In the genomic region with DNA sequence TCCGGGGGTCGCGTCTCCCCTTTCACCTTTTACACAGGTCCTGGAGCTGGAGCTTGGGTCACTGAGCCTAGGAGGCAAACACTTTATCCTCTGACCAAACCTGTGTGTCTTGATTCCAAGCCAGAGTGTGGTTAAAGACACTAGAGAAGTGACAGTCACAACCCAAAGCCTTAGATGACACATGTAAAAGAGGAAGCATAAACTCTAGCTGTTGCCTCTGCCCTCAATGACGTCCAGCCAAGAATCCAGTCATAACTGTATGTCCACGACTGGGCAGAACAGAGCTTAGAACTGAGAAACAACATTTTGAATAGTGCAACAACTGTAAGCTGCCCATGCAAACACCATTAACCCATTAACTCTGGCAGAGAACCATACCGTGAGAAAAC, we compare ENCODE assay signal across 17 mouse cellular contexts.
DNase-seq lines count a peak whose midpoint lies in the region; ATAC-seq and TF ChIP-seq lines count a peak whose summit lies in the region.
"Had no signal": no experiment of that assay in that cellular context is flagged by ENCODE, and none has a peak within 500 bp of the region (broad histone marks: within the 10 kb centered on the region; RNA-seq: fewer than 3 reads in every experiment).

No protein-coding gene starts in this region.

- H3K36me3 ChIP-seq in CH12.LX (replicated peaks in 1 of 2; ENCODE audit: control insufficient read depth in 1 of 2, insufficient read depth in 1 of 2, low read length in 1 of 2) (peaks cover 0 to 11% of the 10 kb centered on the region in 2 experiments), macrophage (ENCODE audit: inconsistent target) (no peaks in the 10 kb centered on the region)
- H3K36me3 ChIP-seq in kidney, embryonic 14.5 days (ENCODE audit: control insufficient read depth, insufficient read depth, low read length): no peaks in the 10 kb centered on the region
- H3K36me3 ChIP-seq: forebrain, embryonic 15.5 days; midbrain, embryonic 12.5 days; neural tube, embryonic 12.5 days had no signal

- dilution Hi-C loops in CH12.LX (cut with MboI; ENCODE audit: extremely low pct_ligation_motif_present, extremely low pct_unique_long_range_greater_than_20kb, low sequenced_read_pairs): no loop called here

- peak; percentile 44 for DNase-seq in kidney, adult 11 months
- no peak for DNase-seq in kidney, adult 18-20 months
- DNase-seq in CH12.LX (ENCODE audit: extremely low read depth): no peak
- no peak for DNase-seq in spleen, postnatal 4 days (ENCODE audit: low spot score in 2 of 2)
- DNase-seq in urinary bladder, postnatal 10 days (ENCODE audit: low spot score): no peak
- DNase-seq: cerebellum, postnatal 14 days; gastrocnemius, postnatal 14 days; layer of hippocampus, adult 9-11 months; lung, embryonic 14.5 days; thymus, adult 2 months had no signal

- peaks cover 0 to 15% of the 10 kb centered on the region in 2 experiments; a peak in 3 of 4 replicates for H3K4me1 ChIP-seq in CH12.LX (ENCODE audit: control insufficient read depth in 1 of 2, insufficient read depth in 2 of 2)
- peaks cover 22% of the 10 kb centered on the region for H3K4me1 ChIP-seq in kidney, embryonic 14.5 days (ENCODE audit: control insufficient read depth, insufficient read depth, low read length)

- WGBS in kidney, embryonic 14.5 days: 13% methylated on average over 6 of the region's 6 CpGs
- 55% methylated on average over 6 of the region's 6 CpGs for WGBS in macrophage (ENCODE audit: missing documents)

- no peak for TF ChIP-seq EP300 in CH12.LX (IDR thresholded peaks at IDR 0.05; ENCODE audit: low read length)

- H3K27ac ChIP-seq in CH12.LX (ENCODE audit: insufficient read depth, low read depth) (no peak overlapping the region), macrophage (peak overlapping the region; percentile 14; the same call in 1 of the 2 replicates)
- peak overlapping the region; percentile 34; the same call in 1 of the 2 replicates for H3K27ac ChIP-seq in kidney, embryonic 14.5 days (ENCODE audit: low read depth, low read length)
- H3K27ac ChIP-seq: forebrain, embryonic 15.5 days; hindbrain, embryonic 14.5 days; midbrain, embryonic 12.5 days; neural tube, embryonic 12.5 days had no signal

- H3K4me3 ChIP-seq in CH12.LX (replicated peaks in 1 of 3; ENCODE audit: low read depth in 2 of 3, low read length in 2 of 3, poor library complexity in 1 of 3) (no peak overlapping the region), macrophage (ENCODE audit: inconsistent target) (no peak overlapping the region)
- H3K4me3 ChIP-seq in kidney, embryonic 14.5 days (ENCODE audit: low read length): no peak overlapping the region
- H3K4me3 ChIP-seq: forebrain, embryonic 15.5 days; midbrain, embryonic 12.5 days; neural tube, embryonic 12.5 days had no signal

- no peaks in the 10 kb centered on the region for H3K79me2 ChIP-seq in CH12.LX (replicated peaks; ENCODE audit: control insufficient read depth, extremely low read depth, insufficient read depth, poor library complexity, severe bottlenecking)
- H3K79me2 ChIP-seq in macrophage (ENCODE audit: inconsistent target): no peaks in the 10 kb centered on the region

- no peak for TF ChIP-seq POLR2A in CH12.LX (IDR thresholded peaks at IDR 0.05; ENCODE audit: low read depth, low read length)

- no peak for TF ChIP-seq RAD21 in CH12.LX (IDR thresholded peaks at IDR 0.05; ENCODE audit: low read depth, low read length)

- no peak for TF ChIP-seq CTCF in CH12.LX (conservative IDR thresholded peaks at IDR 0.05 in 1 of 2, IDR thresholded peaks at IDR 0.05 in 1 of 2; ENCODE audit: low read depth in 2 of 2, low read length in 2 of 2)

- no peaks in the 10 kb centered on the region for H3K9me3 ChIP-seq in CH12.LX (replicated peaks; ENCODE audit: low read length)
- no peaks in the 10 kb centered on the region for H3K9me3 ChIP-seq in kidney, embryonic 14.5 days (ENCODE audit: control insufficient read depth, low read length)
- H3K9me3 ChIP-seq: forebrain, embryonic 15.5 days; midbrain, embryonic 12.5 days; neural tube, embryonic 12.5 days had no signal

- ATAC-seq in kidney, embryonic 14.5 days (ENCODE audit: low FRiP score, low TSS enrichment): no peak
- ATAC-seq in activated CD4-positive, CD25-positive, alpha-beta regulatory T cell, adult 4 months: no peak
- ATAC-seq: forebrain, embryonic 15.5 days had no signal

- H3K4me2 ChIP-seq in CH12.LX (ENCODE audit: insufficient read depth, low read depth, poor library complexity, severe bottlenecking): no peak overlapping the region
- no peak overlapping the region for H3K4me2 ChIP-seq in kidney, embryonic 14.5 days (replicated peaks; ENCODE audit: low read depth, low read length)
- H3K4me2 ChIP-seq: forebrain, embryonic 15.5 days; hindbrain, embryonic 14.5 days; lung, embryonic 14.5 days; midbrain, embryonic 12.5 days; neural tube, embryonic 12.5 days had no signal

- in situ Hi-C loops in CH12.LX (cut with MboI; ENCODE audit: low pct_ligation_motif_present, low pct_unique_long_range_greater_than_20kb, low sequenced_read_pairs): no loop called here

- H3K27me3 ChIP-seq in CH12.LX (replicated peaks): no peaks in the 10 kb centered on the region
- no peaks in the 10 kb centered on the region for H3K27me3 ChIP-seq in kidney, embryonic 14.5 days (ENCODE audit: control insufficient read depth, insufficient read depth, low read length)
- H3K27me3 ChIP-seq: forebrain, embryonic 15.5 days; midbrain, embryonic 12.5 days; neural tube, embryonic 12.5 days had no signal

- no peak overlapping the region for H3K9ac ChIP-seq in CH12.LX (ENCODE audit: insufficient read depth, low read depth)
- no peak overlapping the region for H3K9ac ChIP-seq in kidney, embryonic 14.5 days (ENCODE audit: low read depth, low read length)
- H3K9ac ChIP-seq: forebrain, embryonic 15.5 days; hindbrain, embryonic 14.5 days; lung, embryonic 14.5 days; midbrain, embryonic 12.5 days; neural tube, embryonic 12.5 days had no signal

TF ChIP-seq in CH12.LX, 34 proteins besides CTCF, POLR2A, EP300 and RAD21:
- TF ChIP-seq IRF4 (IDR thresholded peaks at IDR 0.05; ENCODE audit: low read depth, low read length) (0 out of 2 replicates have a peak, but pooled peaks have one; percentile 27), NELFE (IDR thresholded peaks at IDR 0.05; ENCODE audit: low read depth, low read length) (no peak)
